Mouse (Mus musculus): ENCODE measurements around the gene Prpf6.

Prpf6 gene

DNA sequence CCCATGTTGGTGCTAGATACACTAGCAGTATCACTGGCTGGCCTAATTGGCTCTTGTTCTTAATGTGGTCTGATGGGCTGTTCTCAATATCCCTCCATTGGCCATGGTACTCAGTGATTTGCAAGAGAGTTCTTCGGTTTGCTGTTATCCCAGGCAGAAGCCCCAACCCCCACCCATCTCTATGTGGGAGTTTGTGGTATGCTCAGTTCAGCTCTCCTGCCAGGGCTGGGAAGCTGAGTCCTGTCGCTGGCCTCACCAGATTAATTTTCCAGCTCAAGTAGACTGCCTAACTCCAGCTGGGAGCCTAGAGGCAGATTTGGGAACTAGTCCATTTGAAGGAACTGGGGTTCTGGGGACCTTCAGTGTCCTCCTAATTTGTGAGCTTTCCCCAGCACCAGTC, 65.8 kb downstream of the Prpf6 start:
- DNase-seq (ENCODE audit: low read depth, low spot score), result no peak

- no peak for DNase-seq (ENCODE audit: low read depth, low spot score)
These were observed 66.9 kb downstream of the Prpf6 start for GRCm38 (mm10) chr2:181658528-181658927.

- DNase-seq (ENCODE audit: low read depth, low spot score), result no peak
These were observed 67.4 kb downstream of the Prpf6 start for GRCm38 (mm10) chr2:181658930-181659555.

GRCm38 (mm10) chr2:181659609-181660055, 68.0 kb downstream of the Prpf6 start:
- DNase-seq (ENCODE audit: low read depth, low spot score), result peak; percentile 74

DNA sequence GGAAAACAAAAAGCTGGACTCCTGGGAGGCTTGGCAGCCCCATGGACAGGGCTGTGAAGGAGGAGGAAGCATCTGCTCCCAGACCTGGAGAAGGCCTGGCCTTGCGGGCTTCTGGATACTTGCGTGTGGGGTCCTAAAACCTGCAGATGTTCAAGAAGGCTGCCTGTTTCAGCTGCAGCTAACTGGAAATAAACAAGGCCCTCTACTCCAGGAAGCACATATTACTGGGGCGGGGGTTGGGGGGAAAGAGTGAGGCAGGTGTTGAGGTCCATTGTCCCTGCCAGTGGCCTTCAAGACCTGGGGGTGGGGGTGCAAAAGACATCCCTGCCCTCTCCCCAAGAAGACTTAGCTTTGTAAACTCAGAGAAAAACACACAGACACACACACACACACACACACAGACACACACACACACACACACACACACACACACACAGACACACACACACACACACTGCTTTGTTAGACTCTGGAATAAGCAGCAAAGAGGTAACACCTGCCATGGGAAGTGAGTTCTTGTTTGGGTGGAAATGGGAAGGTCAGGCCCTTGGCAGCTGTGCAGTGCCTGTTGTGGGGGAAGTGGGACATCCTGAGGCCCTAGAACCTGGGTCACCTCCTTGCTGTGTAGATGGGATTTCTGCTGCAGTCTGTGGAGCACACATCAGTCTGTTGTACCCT, 71.1 kb downstream of the Prpf6 start:
- no peak for DNase-seq (ENCODE audit: low read depth, low spot score)

GRCm38 (mm10) chr2:181663298-181663630, 71.6 kb downstream of the Prpf6 start:
- no peak for DNase-seq (ENCODE audit: low read depth, low spot score)

GRCm38 (mm10) chr2:181670285-181670912, 78.7 kb downstream of the Prpf6 start:
- no peak for DNase-seq (ENCODE audit: low read depth, low spot score)

DNA sequence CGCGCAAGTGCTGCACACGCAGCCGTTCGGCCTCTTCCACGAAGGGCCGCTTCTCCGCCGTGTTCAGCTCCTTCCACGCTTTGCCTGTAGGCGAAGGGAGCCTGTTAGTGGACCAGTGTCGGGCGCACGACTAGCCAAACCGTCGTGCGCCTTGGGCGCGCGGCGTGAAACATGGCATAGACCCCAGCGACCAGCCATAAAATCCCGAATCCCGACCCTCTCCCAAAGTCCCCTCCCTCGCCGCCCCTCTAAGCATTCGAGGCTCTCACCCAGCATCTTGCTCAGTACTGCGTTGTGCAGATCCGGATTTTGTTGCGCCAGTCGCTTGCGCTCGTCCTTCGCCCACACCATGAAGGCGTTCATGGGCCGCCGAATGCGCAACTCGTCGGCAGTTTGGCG, 79.2 kb downstream of the Prpf6 start:
- no peak for DNase-seq (ENCODE audit: low read depth, low spot score)

DNA sequence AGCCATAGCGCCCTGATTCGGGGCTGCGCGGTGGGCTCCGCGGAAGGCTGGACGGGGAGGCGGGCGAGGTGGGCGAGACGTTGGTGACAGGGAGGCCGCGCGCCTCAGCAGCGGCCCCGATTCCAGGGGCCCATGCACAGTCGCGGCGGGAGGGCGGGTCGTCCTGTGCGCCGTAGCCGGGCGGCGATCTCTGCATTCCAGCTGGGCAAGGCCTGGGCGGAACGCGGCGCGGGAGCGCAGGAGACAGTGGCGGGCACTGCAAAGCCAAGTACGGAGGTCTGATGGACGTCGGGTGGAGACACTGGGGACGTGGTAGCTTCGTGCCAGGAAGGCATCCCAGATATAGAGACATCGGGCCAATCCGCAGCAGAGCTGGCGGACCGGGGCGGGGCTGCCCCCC, 79.7 kb downstream of the Prpf6 start, which contains the start of gene Sox18:
Gene Sox18 (minus strand): TSS at position 315 of the 400 bp plus-strand sequence.
- DNase-seq (ENCODE audit: low read depth, low spot score), result no peak

- no peak for DNase-seq (ENCODE audit: low read depth, low spot score)
These were observed 80.3 kb downstream of the Prpf6 start for GRCm38 (mm10) chr2:181671984-181672383.

- no peak for DNase-seq (ENCODE audit: low read depth, low spot score)
These were observed 81.8 kb downstream of the Prpf6 start for GRCm38 (mm10) chr2:181673501-181673900.

DNA sequence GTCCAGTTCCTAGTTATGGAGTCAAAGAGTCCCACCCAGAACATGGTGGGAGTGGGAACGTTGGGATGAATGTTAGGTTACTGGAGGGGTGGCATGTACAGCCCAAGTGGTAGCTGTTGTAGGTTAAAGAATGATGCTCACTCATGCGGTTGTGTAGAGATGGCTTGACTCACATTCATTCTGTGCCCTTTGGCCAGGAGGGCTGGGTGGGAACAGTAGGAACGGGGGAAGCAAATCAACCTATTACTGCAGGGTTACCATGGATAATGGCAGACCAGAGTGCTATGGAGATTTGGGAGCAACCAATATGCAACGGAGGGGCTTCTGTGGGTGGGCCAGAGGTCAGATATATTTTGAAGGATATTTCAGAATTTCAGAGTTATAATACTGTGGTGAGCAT, 83.3 kb downstream of the Prpf6 start:
- DNase-seq (ENCODE audit: low read depth, low spot score), result no peak

DNA sequence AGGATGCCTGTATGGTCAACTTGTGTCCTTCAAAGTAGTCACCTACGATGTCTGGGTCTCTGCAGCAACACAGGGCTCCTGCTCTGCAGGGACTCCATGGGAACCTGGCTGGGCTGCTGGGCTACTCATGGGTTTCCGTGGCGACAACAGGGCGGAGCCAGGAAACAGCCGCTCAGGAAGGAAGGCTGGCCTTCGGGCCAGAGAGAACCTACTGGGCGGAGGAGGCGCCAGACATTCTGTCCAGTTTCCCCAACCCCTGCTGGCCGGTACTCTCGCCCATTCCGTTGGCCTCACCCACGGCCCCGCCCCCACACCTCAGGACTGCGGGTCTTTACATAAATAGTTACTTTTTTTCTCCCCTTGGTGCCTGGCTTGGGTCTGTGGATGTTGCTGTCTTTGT, 83.8 kb downstream of the Prpf6 start:
- DNase-seq (ENCODE audit: low read depth, low spot score), result peak; percentile 55

DNA sequence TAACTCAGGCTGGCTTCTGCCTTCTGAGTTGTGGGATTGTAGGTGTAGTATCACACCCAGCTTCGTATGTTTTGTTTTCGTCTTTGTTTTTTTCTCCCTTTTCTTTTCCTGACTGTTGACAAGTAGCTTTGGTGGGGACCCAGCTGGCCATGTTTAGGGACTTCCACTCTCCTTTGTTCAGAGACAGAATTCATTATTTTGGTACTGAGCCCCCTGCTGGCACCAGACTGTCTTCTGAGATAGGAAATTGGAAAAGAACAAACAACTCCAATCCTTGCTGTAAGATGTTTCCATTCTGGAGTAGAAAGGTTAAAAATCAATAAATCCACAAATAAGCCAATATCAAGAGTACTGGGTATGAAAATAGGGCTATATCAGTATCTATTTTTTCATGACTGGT, 84.8 kb downstream of the Prpf6 start:
- no peak for DNase-seq (ENCODE audit: low read depth, low spot score)

DNA sequence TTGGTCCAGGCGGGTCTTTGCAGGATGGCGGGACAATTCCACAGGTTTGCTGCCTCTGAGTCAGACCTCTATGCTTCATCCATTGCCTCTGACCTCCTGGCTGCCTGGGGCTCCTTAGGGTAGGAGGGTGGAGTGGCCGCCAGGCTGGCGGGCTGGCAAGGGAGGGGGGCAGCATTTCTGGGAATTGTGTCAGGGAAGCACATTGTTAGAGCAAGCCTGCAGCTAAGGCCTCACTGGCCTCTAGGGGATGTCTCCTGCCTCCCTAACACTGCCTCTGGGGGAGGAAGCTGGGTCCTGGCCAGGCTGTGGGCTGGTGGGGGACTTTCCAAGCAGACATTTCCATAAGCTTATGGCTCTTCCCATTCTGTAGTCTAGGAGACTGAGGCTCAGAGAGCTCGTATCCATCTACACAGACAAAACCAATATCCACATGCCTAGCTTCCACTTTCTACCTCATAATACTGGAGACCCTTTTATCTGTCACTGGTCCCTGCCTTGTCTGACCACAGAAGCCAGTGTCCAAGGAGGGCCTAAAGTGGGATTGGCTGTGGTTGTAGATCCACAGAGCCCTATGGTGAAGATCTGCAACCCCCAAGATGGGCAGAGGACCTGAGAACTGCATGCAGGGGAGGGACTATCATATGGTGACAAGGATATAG, 85.6 kb downstream of the Prpf6 start:
- DNase-seq (ENCODE audit: low read depth, low spot score), result no peak

DNA sequence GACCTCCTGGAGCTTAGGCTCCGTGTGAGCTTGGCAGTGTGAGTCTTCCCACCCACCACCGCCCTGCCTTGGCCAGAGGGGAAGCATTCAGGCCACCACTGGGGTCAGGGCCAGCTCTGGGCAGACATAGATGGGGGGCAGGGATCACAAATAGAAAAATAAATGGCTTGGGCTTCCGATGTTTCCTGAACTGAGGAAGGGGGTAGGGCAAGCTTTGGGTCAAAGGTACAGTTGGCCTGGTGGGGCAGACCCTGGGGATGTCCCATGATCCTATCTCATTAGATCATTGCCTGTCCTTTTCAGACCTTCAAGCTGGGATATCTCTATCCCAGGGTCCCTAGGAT, 86.1 kb downstream of the Prpf6 start:
- no peak for DNase-seq (ENCODE audit: low read depth, low spot score)

- DNase-seq (ENCODE audit: low read depth, low spot score), result peak; percentile 86
These were observed 87.1 kb downstream of the Prpf6 start for GRCm38 (mm10) chr2:181678780-181679179.

- peak; percentile 75 for DNase-seq (ENCODE audit: low read depth, low spot score)
These were observed 88.5 kb downstream of the Prpf6 start, which contains the start of gene Tcea2 for GRCm38 (mm10) chr2:181679951-181680715. Gene Tcea2 (plus strand): TSS chr2:181680310.

DNA sequence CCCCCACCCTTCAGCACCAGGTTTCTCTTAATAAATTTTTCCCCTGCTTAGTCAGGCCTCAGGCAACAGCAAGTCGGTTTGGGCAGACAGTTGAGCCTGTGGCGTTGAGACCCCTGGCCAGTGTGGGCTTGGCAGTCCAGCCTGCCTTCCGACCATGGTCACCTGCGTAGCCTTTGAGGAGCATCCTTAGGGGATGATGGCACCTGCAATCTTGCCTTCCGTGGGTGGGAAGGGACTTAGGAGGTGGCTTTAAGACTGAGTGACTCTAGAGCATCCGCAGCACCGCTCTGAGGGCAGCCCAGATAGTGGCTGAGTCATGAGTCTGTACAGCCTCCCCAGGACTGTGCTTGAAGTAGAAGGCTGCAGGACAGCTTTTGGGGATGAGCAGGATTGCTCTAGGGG, 89.0 kb downstream of the Prpf6 start:
- no peak for DNase-seq (ENCODE audit: low read depth, low spot score)

DNA sequence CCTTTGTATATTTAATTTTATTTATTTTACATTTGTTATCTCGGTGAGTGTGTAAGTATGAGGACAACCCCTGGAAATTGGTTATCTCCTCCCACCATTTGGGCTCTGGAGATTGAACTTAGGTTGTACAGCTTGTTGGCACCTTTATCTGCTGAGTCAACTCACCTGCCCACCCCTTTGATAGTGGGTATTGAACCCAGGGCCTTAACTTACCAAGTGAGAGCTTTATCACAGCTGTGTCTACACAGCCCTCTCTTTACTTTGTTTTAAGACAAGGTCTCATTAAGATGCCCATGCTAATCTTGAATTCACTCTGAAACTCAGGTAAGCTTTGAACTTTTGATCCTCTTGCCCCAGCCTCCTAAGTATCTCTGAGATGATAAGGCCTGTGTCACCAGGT, 90.3 kb downstream of the Prpf6 start:
- no peak for DNase-seq (ENCODE audit: low read depth, low spot score)

- DNase-seq (ENCODE audit: low read depth, low spot score), result no peak
These were observed 91.7 kb downstream of the Prpf6 start for GRCm38 (mm10) chr2:181683381-181683780.

DNA sequence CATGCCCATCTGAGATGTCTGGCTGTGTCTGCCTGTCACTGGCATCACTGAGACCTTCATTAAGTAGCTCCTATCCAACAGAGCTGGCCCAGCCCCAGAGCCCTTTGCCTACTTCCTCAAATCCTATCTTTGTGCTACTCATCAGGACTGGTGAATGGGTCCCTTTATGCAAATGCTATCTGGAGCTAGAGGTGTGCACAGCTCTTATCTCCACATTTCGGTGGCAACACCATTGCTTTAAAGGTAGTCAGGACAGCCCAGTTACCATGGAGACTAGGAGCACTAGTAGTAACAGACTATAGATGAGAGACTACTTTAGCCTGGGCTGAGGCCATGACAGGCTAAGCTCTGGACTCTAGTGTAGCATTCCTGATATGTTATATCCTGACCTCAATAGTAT, 93.0 kb downstream of the Prpf6 start:
- DNase-seq (ENCODE audit: low read depth, low spot score), result no peak

All from mesoderm, embryonic 11.5 days (tissue).